Mouse (Mus musculus): ENCODE results near the gene Thbs4.

The Thbs4 gene

DNA sequence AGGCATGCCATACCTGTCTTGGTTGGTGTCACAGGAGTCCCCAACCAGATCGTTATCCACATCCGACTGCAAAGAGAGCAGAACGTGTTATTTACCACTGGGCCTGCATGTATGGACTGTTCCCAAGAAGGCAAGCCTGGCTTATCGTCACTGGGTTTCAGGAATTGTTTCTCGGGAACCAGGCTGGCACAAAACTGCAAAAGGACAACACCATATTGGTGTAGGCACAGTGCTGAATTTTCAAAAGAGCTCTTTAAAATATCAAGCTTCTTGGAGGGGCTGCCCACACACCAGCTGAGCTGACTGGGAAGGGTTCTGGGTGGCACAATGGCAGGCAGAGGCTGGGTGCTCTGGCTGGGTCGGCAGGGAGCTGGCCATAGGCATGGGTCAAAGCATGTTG lies 34.1 kb downstream of the Thbs4 start:
- DNase-seq (ENCODE audit: low read depth, low spot score), result no peak

DNA sequence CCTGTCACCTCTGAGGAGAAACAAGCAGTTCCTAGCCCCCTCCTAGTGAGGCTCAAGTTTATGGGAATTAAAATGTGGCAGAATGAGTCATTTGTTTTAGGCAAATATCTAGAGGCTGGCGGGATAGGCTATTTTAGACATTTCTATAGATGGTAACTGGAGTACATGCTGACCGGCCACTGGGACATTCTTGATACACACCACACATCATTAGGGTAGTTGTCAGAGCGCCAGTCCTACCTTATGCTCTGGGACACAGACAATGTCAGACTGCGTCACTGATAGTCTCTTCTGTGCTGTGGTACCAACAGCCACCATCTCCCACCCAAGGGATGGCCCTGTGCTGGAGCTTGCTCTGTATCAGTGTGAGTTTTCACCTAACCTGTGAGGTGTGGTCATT lies 35.5 kb downstream of the Thbs4 start:
- no peak for DNase-seq (ENCODE audit: low read depth, low spot score)

DNA sequence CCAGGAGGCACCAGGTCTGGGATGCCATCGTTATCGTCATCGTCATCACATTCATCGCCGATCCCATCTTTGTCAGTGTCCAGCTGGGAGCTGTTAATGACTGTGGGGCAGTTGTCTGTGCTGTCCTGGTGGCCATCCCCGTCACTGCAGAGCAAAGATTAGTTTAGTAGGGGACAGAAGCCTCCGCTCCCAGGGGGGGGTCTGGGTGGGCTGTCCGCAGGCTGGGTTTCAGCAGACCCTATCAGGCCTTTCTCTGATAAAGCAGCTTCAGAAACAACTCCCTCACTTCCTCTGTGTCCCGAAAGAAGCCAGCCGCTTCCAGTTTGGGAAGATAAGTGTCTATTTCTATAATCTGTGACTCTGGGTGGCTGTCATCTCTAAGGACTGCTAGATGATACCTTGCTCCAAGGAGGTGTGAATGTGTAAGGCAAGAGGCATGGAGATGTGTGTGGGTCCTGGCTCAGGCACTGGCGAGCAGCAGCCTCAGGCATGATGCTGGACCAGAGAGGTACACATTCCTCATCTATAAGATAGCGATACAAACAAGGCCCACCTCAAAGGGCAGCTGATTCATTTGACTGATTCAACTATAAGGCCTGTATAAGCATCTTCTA lies 36.5 kb downstream of the Thbs4 start:
- DNase-seq (ENCODE audit: low read depth, low spot score), result no peak

DNA sequence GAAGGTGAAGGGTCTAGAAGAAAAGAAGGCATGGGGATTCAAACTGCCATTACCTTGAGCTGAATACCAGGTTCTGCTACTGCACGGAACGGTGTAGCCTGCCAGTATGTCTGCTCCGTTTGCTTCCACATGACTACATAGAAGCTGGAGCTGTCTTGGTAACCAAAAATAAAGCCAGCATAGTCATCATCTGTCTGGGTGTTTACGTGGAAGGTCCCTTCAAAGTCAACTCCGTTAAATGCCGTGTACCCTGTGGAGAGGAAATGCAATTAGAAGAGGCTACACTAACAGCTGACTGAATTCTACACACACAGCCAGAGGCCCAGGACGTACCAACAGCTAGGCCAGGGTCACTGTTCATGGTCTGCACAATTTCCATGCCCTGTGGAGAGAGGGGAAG lies 39.6 kb downstream of the Thbs4 start:
- no peak for DNase-seq (ENCODE audit: low read depth, low spot score)

GRCm38 (mm10) chr13:92753676-92754075 lies 40.9 kb downstream of the Thbs4 start:
- DNase-seq (ENCODE audit: low read depth, low spot score), result no peak

DNA sequence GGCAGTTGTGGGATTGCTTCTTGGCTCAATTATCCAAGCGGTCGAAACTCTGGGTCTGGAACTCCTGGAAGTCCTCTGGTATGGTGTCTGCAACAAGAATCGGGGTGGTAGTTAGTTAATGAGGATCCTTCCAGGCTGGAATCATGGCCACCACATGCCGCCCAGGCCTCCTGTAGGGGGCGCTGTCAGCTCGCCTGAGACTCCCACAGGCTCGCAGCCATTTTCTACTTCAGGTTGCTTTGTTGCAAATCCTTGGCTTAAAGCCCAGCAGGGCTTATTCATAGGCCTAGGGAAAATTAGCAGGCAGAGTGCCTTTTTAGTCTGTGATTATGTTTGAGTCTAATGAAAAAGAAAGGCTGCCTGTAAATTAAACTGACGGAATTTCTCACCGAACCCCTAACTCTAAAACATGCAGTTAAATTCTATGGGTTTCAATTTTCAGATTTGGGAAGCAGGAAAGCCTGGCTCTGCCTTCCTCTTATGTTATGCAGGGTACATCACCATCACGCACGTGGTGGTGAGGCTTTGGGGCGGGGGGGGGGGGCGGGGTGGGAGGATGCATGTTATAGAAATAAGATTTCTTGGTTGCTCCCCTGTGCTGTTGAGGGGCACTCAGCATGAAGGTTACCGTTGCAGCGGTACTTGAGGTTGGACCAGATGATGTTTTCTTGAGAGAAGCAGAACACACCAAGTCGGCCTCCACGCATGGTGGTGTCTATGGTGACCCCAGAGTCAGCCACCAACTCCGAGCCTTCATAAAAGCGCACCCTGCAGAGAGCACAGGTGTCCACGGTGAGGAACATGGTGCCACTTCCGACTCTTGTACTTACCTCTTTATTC lies 42.7 kb downstream of the Thbs4 start:
- peak; percentile 77 for DNase-seq (ENCODE audit: low read depth, low spot score)

DNA sequence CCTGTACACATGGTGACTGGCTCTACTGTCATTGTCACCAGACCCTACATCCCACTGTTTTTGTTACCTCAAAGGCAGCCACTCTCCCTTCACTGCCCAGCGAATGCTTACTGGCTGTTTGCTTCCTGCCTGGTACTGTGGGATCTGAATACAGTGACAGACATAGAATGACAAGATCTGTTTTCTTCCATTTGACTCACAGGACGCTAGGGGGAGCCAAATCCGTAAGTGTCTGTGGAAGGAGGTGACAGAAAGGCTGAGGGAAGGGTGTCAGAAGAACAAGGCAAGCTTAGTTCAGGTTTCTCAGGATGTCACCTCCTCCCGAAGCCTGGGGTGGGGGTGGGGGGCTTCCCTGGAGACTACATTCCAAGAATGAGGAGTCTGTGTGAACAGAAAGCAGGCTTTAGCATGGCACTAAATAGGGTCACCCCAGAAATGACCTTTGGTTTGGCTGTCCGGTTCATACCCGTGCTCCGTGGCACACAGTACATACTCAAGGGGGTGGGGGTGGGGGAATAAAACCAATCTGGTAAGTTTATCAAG lies 43.6 kb downstream of the Thbs4 start:
- DNase-seq (ENCODE audit: low read depth, low spot score), result peak; percentile 85

- DNase-seq (ENCODE audit: low read depth, low spot score), result no peak
These were observed 51.3 kb downstream of the Thbs4 start for GRCm38 (mm10) chr13:92743337-92743736.

DNA sequence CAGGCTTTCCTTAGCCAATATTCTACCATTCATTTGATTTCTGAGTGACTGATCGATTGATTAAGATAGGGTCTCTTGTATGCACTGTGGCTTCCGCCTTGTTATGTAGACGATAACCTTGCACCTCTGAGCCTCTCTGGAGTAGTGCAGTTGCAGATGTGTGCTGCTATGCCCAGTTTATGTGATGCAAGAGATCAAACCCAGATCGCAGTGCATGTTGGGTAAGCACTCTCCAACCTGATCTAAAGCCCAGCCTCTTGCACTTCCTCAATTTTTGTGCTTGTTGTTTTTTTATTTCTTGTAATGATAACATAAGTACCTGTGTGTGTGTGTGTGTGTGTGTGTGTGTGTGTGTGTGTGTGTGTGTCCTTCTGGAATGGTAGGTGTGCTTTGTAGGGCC lies 51.7 kb downstream of the Thbs4 start:
- DNase-seq (ENCODE audit: low read depth, low spot score), result peak; percentile 32

GRCm38 (mm10) chr13:92740671-92741270 lies 53.8 kb downstream of the Thbs4 start:
- peak; percentile 70 for DNase-seq (ENCODE audit: low read depth, low spot score)

- DNase-seq (ENCODE audit: low read depth, low spot score), result peak; percentile 30
These were observed 54.8 kb downstream of the Thbs4 start for GRCm38 (mm10) chr13:92739858-92740257.

GRCm38 (mm10) chr13:92738821-92739220 lies 55.8 kb downstream of the Thbs4 start:
- DNase-seq (ENCODE audit: low read depth, low spot score), result peak; percentile 87

DNA sequence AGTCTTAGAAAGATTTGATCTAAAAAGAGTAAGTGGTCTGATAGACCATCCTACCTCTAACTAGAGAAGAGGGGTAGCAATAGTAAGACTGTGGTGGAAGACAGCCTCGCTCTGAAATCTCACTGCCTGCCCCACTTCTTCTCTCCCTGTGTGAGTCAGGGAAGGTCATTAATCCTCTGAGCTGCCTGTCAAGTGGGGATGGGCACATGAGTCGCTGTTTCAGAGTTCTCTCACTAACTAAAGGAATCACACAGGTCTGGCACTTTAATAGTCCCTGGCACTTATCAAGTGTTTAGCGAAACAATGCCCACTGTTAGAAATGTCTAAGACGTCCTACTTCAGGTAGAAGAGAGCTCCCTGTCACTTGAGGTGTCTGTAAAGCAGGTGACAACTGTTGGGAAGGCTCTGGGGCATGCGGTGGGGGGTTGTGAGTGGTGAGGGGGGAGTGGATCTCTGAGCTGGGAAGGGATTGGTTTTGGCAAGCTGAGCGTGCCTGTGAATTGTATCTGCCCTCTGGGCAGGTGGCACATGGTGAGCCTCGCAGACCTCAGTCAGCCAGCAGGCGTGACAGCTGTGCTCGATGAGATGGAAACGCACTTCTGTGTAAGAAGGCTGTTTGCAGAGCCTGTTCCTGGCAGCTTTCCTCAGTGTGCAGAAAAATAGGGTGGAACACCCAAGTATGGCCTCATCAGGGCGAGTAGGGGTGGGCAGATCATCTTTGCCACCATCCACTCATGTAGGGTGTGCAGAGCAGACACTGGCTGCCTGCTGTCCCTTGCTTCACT lies 57.9 kb downstream of the Thbs4 start:
- DNase-seq (ENCODE audit: low read depth, low spot score), result peak; percentile 79

DNA sequence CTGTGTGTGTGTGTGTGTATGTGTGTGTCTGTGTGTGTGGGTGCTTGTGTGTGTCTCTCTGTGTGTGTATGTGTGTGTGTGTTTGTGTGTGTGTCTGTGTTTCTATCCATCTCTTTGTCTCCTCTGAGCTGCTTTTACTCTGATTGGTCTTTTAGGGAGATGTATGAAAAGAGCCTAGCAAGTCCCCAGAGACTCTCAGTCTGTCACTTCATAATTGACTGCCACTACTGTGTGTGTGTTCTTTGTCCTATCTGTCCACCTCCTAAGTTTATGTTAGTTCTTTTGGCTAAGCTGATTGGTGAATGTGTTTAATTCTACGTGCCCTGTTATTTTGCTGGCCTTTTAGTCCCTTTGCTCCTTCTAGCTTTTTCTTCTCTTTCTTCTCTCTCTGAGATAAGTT lies 58.9 kb downstream of the Thbs4 start:
- DNase-seq (ENCODE audit: low read depth, low spot score), result no peak

- no peak for DNase-seq (ENCODE audit: low read depth, low spot score)
These were observed 60.9 kb downstream of the Thbs4 start for GRCm38 (mm10) chr13:92733741-92734140.

- DNase-seq (ENCODE audit: low read depth, low spot score), result peak; percentile 74
These were observed 61.4 kb downstream of the Thbs4 start for GRCm38 (mm10) chr13:92733252-92733651.

GRCm38 (mm10) chr13:92732836-92733235 lies 61.8 kb downstream of the Thbs4 start:
- no peak for DNase-seq (ENCODE audit: low read depth, low spot score)

- no peak for DNase-seq (ENCODE audit: low read depth, low spot score)
These were observed 62.8 kb downstream of the Thbs4 start for GRCm38 (mm10) chr13:92731811-92732210.

GRCm38 (mm10) chr13:92729811-92730210 lies 64.8 kb downstream of the Thbs4 start:
- no peak for DNase-seq (ENCODE audit: low read depth, low spot score)

DNA sequence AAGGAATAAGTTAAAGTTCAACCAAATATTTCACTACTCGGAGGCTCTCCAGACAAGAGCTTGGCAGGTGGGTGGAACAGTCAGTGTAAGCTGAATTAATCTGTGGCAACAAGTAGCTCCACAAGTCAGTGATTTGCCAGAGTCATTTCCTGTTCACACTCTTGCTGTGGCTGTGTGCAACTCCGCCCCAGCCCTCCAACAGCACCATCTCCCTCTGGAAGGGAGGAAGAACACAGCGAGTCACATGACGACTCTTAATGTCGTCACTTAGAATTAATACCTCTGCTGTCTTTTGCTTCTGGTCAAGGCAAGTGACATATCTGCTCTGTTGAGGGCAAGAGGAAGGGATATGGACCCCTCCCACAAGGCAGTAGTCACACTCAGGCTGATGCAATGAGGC lies 72.2 kb downstream of the Thbs4 start:
- peak; percentile 29 for DNase-seq (ENCODE audit: low read depth, low spot score)

DNA sequence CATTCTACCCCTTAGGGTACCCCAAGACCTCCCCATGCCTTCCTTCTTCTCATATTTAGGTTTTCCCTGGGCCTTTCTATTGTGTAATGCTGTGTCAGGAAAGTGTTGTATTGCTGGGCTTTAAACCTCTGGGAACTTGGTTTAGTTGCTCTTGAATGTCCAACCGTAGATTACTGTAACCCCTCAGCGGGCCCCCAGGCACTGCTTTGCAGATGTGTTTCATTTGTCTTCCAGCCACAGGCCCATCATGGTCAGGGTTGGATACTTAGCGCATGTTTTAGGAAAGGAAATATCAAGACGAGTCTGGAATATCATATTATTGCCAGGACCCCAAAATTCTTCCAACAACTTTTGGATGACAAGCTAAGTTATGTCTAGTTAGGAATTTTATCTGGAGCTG lies 73.6 kb downstream of the Thbs4 start:
- DNase-seq (ENCODE audit: low read depth, low spot score), result no peak

Measured in A20 (cell line).